Mouse (Mus musculus): ENCODE results near the gene Phactr1. TPM values are rescaled to one million over a fixed set of nuclear protein-coding genes. Genes with fewer than 3 reads are reported as not detected.

Phactr1 gene
- polyA plus RNA-seq, 1 experiment from 2014 or later: 41.1 TPM

- H3K36me3 ChIP-seq (ENCODE audit: control insufficient read depth, insufficient read depth, low read length): no peaks in the 10 kb centered on the region
- no peak overlapping the region for H3K27ac ChIP-seq (ENCODE audit: low read depth, low read length)
- DNase-seq (ENCODE audit: low spot score) (peak; percentile 50), ATAC-seq (ENCODE audit: insufficient read depth, low FRiP score, low TSS enrichment) (peak; percentile 31; the same call in 1 of the 2 replicates)
- WGBS: under 1% methylated on average over 73 of the region's 74 CpGs
- H3K4me2 ChIP-seq (ENCODE audit: low read depth): peak overlapping the region; percentile 99
- peak overlapping the region; percentile 61 for H3K4me3 ChIP-seq (ENCODE audit: low read depth, low read length)
- H3K9me3 ChIP-seq (ENCODE audit: control insufficient read depth, low read length): no peaks in the 10 kb centered on the region
- H3K4me1 ChIP-seq (ENCODE audit: control insufficient read depth, insufficient read depth, low read length): peaks cover 6% of the 10 kb centered on the region
- 0 out of 2 replicates have a peak, but pooled peaks cover 2% of the 10 kb centered on the region for H3K27me3 ChIP-seq (ENCODE audit: control insufficient read depth, insufficient read depth, low read length)
- peak overlapping the region; percentile 54 for H3K9ac ChIP-seq (ENCODE audit: low read length)
Measured at GRCm38 (mm10) chr13:42916194-42917033, 236.0 kb downstream of the Phactr1 start.

GRCm38 (mm10) chr13:42917251-42917650 lies 236.8 kb downstream of the Phactr1 start:
- Histone ChIP-seq H3K27ac (ENCODE audit: low read depth, low read length) (no peak overlapping the region), H3K4me1 (ENCODE audit: control insufficient read depth, insufficient read depth, low read length) (peaks cover 6% of the 10 kb centered on the region), H3K36me3 (ENCODE audit: control insufficient read depth, insufficient read depth, low read length) (no peaks in the 10 kb centered on the region), H3K9ac (ENCODE audit: low read length) (no peak overlapping the region), H3K9me3 (ENCODE audit: control insufficient read depth, low read length) (no peaks in the 10 kb centered on the region), H3K4me3 (ENCODE audit: low read depth, low read length) (no peak overlapping the region), H3K4me2 (ENCODE audit: low read depth) (no peak overlapping the region), H3K27me3 (ENCODE audit: control insufficient read depth, insufficient read depth, low read length) (0 out of 2 replicates have a peak, but pooled peaks cover 2% of the 10 kb centered on the region)
- no peak for DNase-seq (ENCODE audit: low spot score)
- 44% methylated on average over 6 of the region's 6 CpGs for WGBS
- no peak for ATAC-seq (ENCODE audit: insufficient read depth, low FRiP score, low TSS enrichment)

- WGBS: 90% methylated on average over 2 of the region's 2 CpGs
- H3K9me3 ChIP-seq (ENCODE audit: control insufficient read depth, low read length): no peaks in the 10 kb centered on the region
- ATAC-seq (ENCODE audit: insufficient read depth, low FRiP score, low TSS enrichment) (no peak), DNase-seq (ENCODE audit: low spot score) (no peak)
- H3K27me3 ChIP-seq (ENCODE audit: control insufficient read depth, insufficient read depth, low read length): 0 out of 2 replicates have a peak, but pooled peaks cover 2% of the 10 kb centered on the region
- no peak overlapping the region for H3K9ac ChIP-seq (ENCODE audit: low read length)
- no peak overlapping the region for H3K27ac ChIP-seq (ENCODE audit: low read depth, low read length)
- no peaks in the 10 kb centered on the region for H3K36me3 ChIP-seq (ENCODE audit: control insufficient read depth, insufficient read depth, low read length)
- H3K4me3 ChIP-seq (ENCODE audit: low read depth, low read length): no peak overlapping the region
- no peak overlapping the region for H3K4me2 ChIP-seq (ENCODE audit: low read depth)
- H3K4me1 ChIP-seq (ENCODE audit: control insufficient read depth, insufficient read depth, low read length): peaks cover 6% of the 10 kb centered on the region
Measured at GRCm38 (mm10) chr13:42920062-42920461, 239.6 kb downstream of the Phactr1 start.

GRCm38 (mm10) chr13:42921769-42922450 lies 241.5 kb downstream of the Phactr1 start:
- WGBS: 92% methylated on average over 10 of the region's 10 CpGs
- H3K27ac ChIP-seq (ENCODE audit: low read depth, low read length): no peak overlapping the region
- no peak overlapping the region for H3K4me2 ChIP-seq (ENCODE audit: low read depth)
- DNase-seq (ENCODE audit: low spot score) (no peak), ATAC-seq (ENCODE audit: insufficient read depth, low FRiP score, low TSS enrichment) (no peak)
- no peak overlapping the region for H3K4me3 ChIP-seq (ENCODE audit: low read depth, low read length)
- 0 out of 2 replicates have a peak, but pooled peaks cover 2% of the 10 kb centered on the region for H3K27me3 ChIP-seq (ENCODE audit: control insufficient read depth, insufficient read depth, low read length)
- H3K9me3 ChIP-seq (ENCODE audit: control insufficient read depth, low read length): no peaks in the 10 kb centered on the region
- H3K36me3 ChIP-seq (ENCODE audit: control insufficient read depth, insufficient read depth, low read length): no peaks in the 10 kb centered on the region
- no peaks in the 10 kb centered on the region for H3K4me1 ChIP-seq (ENCODE audit: control insufficient read depth, insufficient read depth, low read length)
- H3K9ac ChIP-seq (ENCODE audit: low read length): no peak overlapping the region

- H3K9ac ChIP-seq (ENCODE audit: low read length): no peak overlapping the region
- H3K4me3 ChIP-seq (ENCODE audit: low read depth, low read length): no peak overlapping the region
- no peak overlapping the region for H3K4me2 ChIP-seq (ENCODE audit: low read depth)
- no peaks in the 10 kb centered on the region for H3K4me1 ChIP-seq (ENCODE audit: control insufficient read depth, insufficient read depth, low read length)
- no peak overlapping the region for H3K27ac ChIP-seq (ENCODE audit: low read depth, low read length)
- DNase-seq (ENCODE audit: low spot score) (no peak), ATAC-seq (ENCODE audit: insufficient read depth, low FRiP score, low TSS enrichment) (no peak)
- no peaks in the 10 kb centered on the region for H3K27me3 ChIP-seq (ENCODE audit: control insufficient read depth, insufficient read depth, low read length)
- H3K36me3 ChIP-seq (ENCODE audit: control insufficient read depth, insufficient read depth, low read length): no peaks in the 10 kb centered on the region
- WGBS: 94% methylated on average over 11 of the region's 11 CpGs
- no peaks in the 10 kb centered on the region for H3K9me3 ChIP-seq (ENCODE audit: control insufficient read depth, low read length)
Measured at GRCm38 (mm10) chr13:42927778-42928177, 247.4 kb downstream of the Phactr1 start.

GRCm38 (mm10) chr13:42929529-42930235 lies 249.3 kb downstream of the Phactr1 start:
- H3K9me3 ChIP-seq (ENCODE audit: control insufficient read depth, low read length): no peaks in the 10 kb centered on the region
- no peaks in the 10 kb centered on the region for H3K4me1 ChIP-seq (ENCODE audit: control insufficient read depth, insufficient read depth, low read length)
- H3K36me3 ChIP-seq (ENCODE audit: control insufficient read depth, insufficient read depth, low read length): no peaks in the 10 kb centered on the region
- no peak overlapping the region for H3K9ac ChIP-seq (ENCODE audit: low read length)
- no peak overlapping the region for H3K4me3 ChIP-seq (ENCODE audit: low read depth, low read length)
- no peak overlapping the region for H3K4me2 ChIP-seq (ENCODE audit: low read depth)
- 56% methylated on average over 10 of the region's 10 CpGs for WGBS
- ATAC-seq (ENCODE audit: insufficient read depth, low FRiP score, low TSS enrichment): no peak
- no peak overlapping the region for H3K27ac ChIP-seq (ENCODE audit: low read depth, low read length)
- no peaks in the 10 kb centered on the region for H3K27me3 ChIP-seq (ENCODE audit: control insufficient read depth, insufficient read depth, low read length)
- DNase-seq (ENCODE audit: low spot score): no peak

GRCm38 (mm10) chr13:42932046-42932445 lies 251.6 kb downstream of the Phactr1 start:
- H3K4me3 ChIP-seq (ENCODE audit: low read depth, low read length): no peak overlapping the region
- no peaks in the 10 kb centered on the region for H3K27me3 ChIP-seq (ENCODE audit: control insufficient read depth, insufficient read depth, low read length)
- H3K4me2 ChIP-seq (ENCODE audit: low read depth): no peak overlapping the region
- H3K9me3 ChIP-seq (ENCODE audit: control insufficient read depth, low read length): no peaks in the 10 kb centered on the region
- H3K9ac ChIP-seq (ENCODE audit: low read length): no peak overlapping the region
- no peak for ATAC-seq (ENCODE audit: insufficient read depth, low FRiP score, low TSS enrichment)
- H3K4me1 ChIP-seq (ENCODE audit: control insufficient read depth, insufficient read depth, low read length): no peaks in the 10 kb centered on the region
- no peak for DNase-seq (ENCODE audit: low spot score)
- H3K36me3 ChIP-seq (ENCODE audit: control insufficient read depth, insufficient read depth, low read length): no peaks in the 10 kb centered on the region
- WGBS: 94% methylated on average over 5 of the region's 5 CpGs
- H3K27ac ChIP-seq (ENCODE audit: low read depth, low read length): no peak overlapping the region

GRCm38 (mm10) chr13:42934538-42935126 lies 254.2 kb downstream of the Phactr1 start:
- DNase-seq (ENCODE audit: low spot score): peak; percentile 34
- Histone ChIP-seq H3K27me3 (ENCODE audit: control insufficient read depth, insufficient read depth, low read length) (no peaks in the 10 kb centered on the region), H3K9ac (ENCODE audit: low read length) (no peak overlapping the region), H3K4me1 (ENCODE audit: control insufficient read depth, insufficient read depth, low read length) (no peaks in the 10 kb centered on the region), H3K9me3 (ENCODE audit: control insufficient read depth, low read length) (no peaks in the 10 kb centered on the region), H3K36me3 (ENCODE audit: control insufficient read depth, insufficient read depth, low read length) (no peaks in the 10 kb centered on the region), H3K4me2 (ENCODE audit: low read depth) (no peak overlapping the region), H3K4me3 (ENCODE audit: low read depth, low read length) (no peak overlapping the region), H3K27ac (ENCODE audit: low read depth, low read length) (no peak overlapping the region)
- WGBS: 52% methylated on average over 16 of the region's 16 CpGs
- ATAC-seq (ENCODE audit: insufficient read depth, low FRiP score, low TSS enrichment): no peak
